Mouse (Mus musculus): ENCODE measurements around the gene Map1b. TPM values are rescaled to one million over a fixed set of nuclear protein-coding genes. Genes with fewer than 3 reads are reported as not detected.
A peak's percentile ranks its signal among the peaks of the same experiment; 100 is the strongest.

The Map1b gene
- total RNA-seq, 1 experiment from 2014 or later, result not detected

GRCm38 (mm10) chr13:99537908-99538513, 21.7 kb upstream of the Map1b start:
- no peak for ATAC-seq (replicated peaks; ENCODE audit: low read depth, poor library complexity, severe bottlenecking)

GRCm38 (mm10) chr13:99528456-99528855, 12.1 kb upstream of the Map1b start:
- no peak for ATAC-seq (replicated peaks; ENCODE audit: low read depth, poor library complexity, severe bottlenecking)

- ATAC-seq (replicated peaks; ENCODE audit: low read depth, poor library complexity, severe bottlenecking), result no peak
Observed at GRCm38 (mm10) chr13:99527936-99528335, 11.6 kb upstream of the Map1b start.

- no peak for ATAC-seq (replicated peaks; ENCODE audit: low read depth, poor library complexity, severe bottlenecking)
Observed at GRCm38 (mm10) chr13:99525491-99525890, 9.2 kb upstream of the Map1b start.

- ATAC-seq (replicated peaks; ENCODE audit: low read depth, poor library complexity, severe bottlenecking), result no peak
Observed at GRCm38 (mm10) chr13:99517836-99518235, 1.5 kb upstream of the Map1b start.

GRCm38 (mm10) chr13:99515736-99516447, 448 bp downstream of the Map1b start:
- peak; percentile 26; the same call in 1 of the 2 replicates for ATAC-seq (replicated peaks; ENCODE audit: low read depth, poor library complexity, severe bottlenecking)

GRCm38 (mm10) chr13:99514917-99515591, 1.3 kb downstream of the Map1b start:
- peak; percentile 54 for ATAC-seq (replicated peaks; ENCODE audit: low read depth, poor library complexity, severe bottlenecking)

GRCm38 (mm10) chr13:99513990-99514389, 2.4 kb downstream of the Map1b start:
- no peak for ATAC-seq (replicated peaks; ENCODE audit: low read depth, poor library complexity, severe bottlenecking)

GRCm38 (mm10) chr13:99513138-99513537, 3.2 kb downstream of the Map1b start:
- ATAC-seq (replicated peaks; ENCODE audit: low read depth, poor library complexity, severe bottlenecking), result peak; percentile 47; the same call in 1 of the 2 replicates

- ATAC-seq (replicated peaks; ENCODE audit: low read depth, poor library complexity, severe bottlenecking), result no peak
Observed at GRCm38 (mm10) chr13:99509896-99510295, 6.4 kb downstream of the Map1b start.

- no peak for ATAC-seq (replicated peaks; ENCODE audit: low read depth, poor library complexity, severe bottlenecking)
Observed at GRCm38 (mm10) chr13:99506580-99506962, 9.8 kb downstream of the Map1b start.

- ATAC-seq (replicated peaks; ENCODE audit: low read depth, poor library complexity, severe bottlenecking), result no peak
Observed at GRCm38 (mm10) chr13:99505826-99506579, 10.3 kb downstream of the Map1b start.

- peak; percentile 94 for ATAC-seq (replicated peaks; ENCODE audit: low read depth, poor library complexity, severe bottlenecking)
Observed at GRCm38 (mm10) chr13:99503370-99503979, 12.9 kb downstream of the Map1b start.

GRCm38 (mm10) chr13:99502911-99503310, 13.4 kb downstream of the Map1b start:
- ATAC-seq (replicated peaks; ENCODE audit: low read depth, poor library complexity, severe bottlenecking), result peak; percentile 75

GRCm38 (mm10) chr13:99502126-99502744, 14.1 kb downstream of the Map1b start:
- no peak for ATAC-seq (replicated peaks; ENCODE audit: low read depth, poor library complexity, severe bottlenecking)

- ATAC-seq (replicated peaks; ENCODE audit: low read depth, poor library complexity, severe bottlenecking), result no peak
Observed at GRCm38 (mm10) chr13:99501393-99501792, 14.9 kb downstream of the Map1b start.

GRCm38 (mm10) chr13:99500609-99501008, 15.7 kb downstream of the Map1b start:
- no peak for ATAC-seq (replicated peaks; ENCODE audit: low read depth, poor library complexity, severe bottlenecking)

GRCm38 (mm10) chr13:99499764-99500163, 16.6 kb downstream of the Map1b start:
- ATAC-seq (replicated peaks; ENCODE audit: low read depth, poor library complexity, severe bottlenecking), result no peak

GRCm38 (mm10) chr13:99496106-99496505, 20.2 kb downstream of the Map1b start:
- no peak for ATAC-seq (replicated peaks; ENCODE audit: low read depth, poor library complexity, severe bottlenecking)

GRCm38 (mm10) chr13:99494416-99494815, 21.9 kb downstream of the Map1b start:
- ATAC-seq (replicated peaks; ENCODE audit: low read depth, poor library complexity, severe bottlenecking), result no peak

Measured in common myeloid progenitor, adult 5-6 weeks (primary cell).